Mouse (Mus musculus) left cerebral cortex, postnatal 4 days (tissue): ENCODE measurements around the gene Rhno1. TPM values are rescaled to one million over a fixed set of nuclear protein-coding genes. Genes with fewer than 3 reads are reported as not detected.
"Not testable (repeated sequence)": the region's sequence is repeated elsewhere in the genome, so short reads cannot be mapped to it uniquely, and the experiment has no call there.

Source experiments
- DNase-seq: peaks from one replicate; pipeline ENCODE4 v3.0.0-alpha.2; 2022
- intact Hi-C: fragments of 180-260 bp; cut with DNase I; formaldehyde crosslinking; loops from one replicate; pipeline ENCODE4 v1.15.1; 2025
- total RNA-seq, 2 experiments: library from RNA; stranded (reverse); gene quantifications; 2 replicates each; pipeline ENCODE4 v1.2.3; 2021

The Rhno1 gene
- total RNA-seq, result 10 to 100 TPM; 35.5 to 36.8 TPM

- intact Hi-C loops, result no loop called here
- DNase-seq, result peak; percentile 91
Observed at GRCm38 (mm10) chr6:128362381-128363006, at the start of gene Rhno1, which contains the start of gene Foxm1. Gene Rhno1 (minus strand): TSS chr6:128362911. Gene Foxm1 (plus strand): TSS chr6:128362967.

GRCm38 (mm10) chr6:128411115-128411514, 48.4 kb upstream of the Rhno1 start:
- peak; percentile 73 for DNase-seq
- intact Hi-C loops, result loop anchor here (5.0 kb wide), 1 partner anchor 94 kb away; no protein-coding TSS in a partner anchor

GRCm38 (mm10) chr6:128410305-128410704, 47.6 kb upstream of the Rhno1 start:
- no peak for DNase-seq
- intact Hi-C loops, result loop anchor here (5.0 kb wide), 1 partner anchor 93 kb away; no protein-coding TSS in a partner anchor

- DNase-seq, result no peak
- intact Hi-C loops, result loop anchor here (5.0 kb wide), 1 partner anchor 176 kb away; no protein-coding TSS in a partner anchor
Observed at GRCm38 (mm10) chr6:128408544-128409125, 45.9 kb upstream of the Rhno1 start.

GRCm38 (mm10) chr6:128404708-128405107, 42.0 kb upstream of the Rhno1 start:
- no peak for DNase-seq
- intact Hi-C loops, result loop anchor here (5.0 kb wide), 1 partner anchor 172 kb away; no protein-coding TSS in a partner anchor

- DNase-seq, result peak; percentile 49
- intact Hi-C loops, result no loop called here
Observed at GRCm38 (mm10) chr6:128399421-128400185, 36.9 kb upstream of the Rhno1 start.

GRCm38 (mm10) chr6:128398996-128399395, 36.3 kb upstream of the Rhno1 start, which contains the start of gene Nrip2:
Gene Nrip2 (plus strand): TSS chr6:128399296.
- DNase-seq, result no peak
- intact Hi-C loops, result no loop called here

GRCm38 (mm10) chr6:128397574-128398261, 35.0 kb upstream of the Rhno1 start:
- no peak for DNase-seq
- intact Hi-C loops, result no loop called here

- no peak for DNase-seq
- intact Hi-C loops, result no loop called here
Observed at GRCm38 (mm10) chr6:128390683-128391082, 28.0 kb upstream of the Rhno1 start.

GRCm38 (mm10) chr6:128389185-128389584, 26.5 kb upstream of the Rhno1 start:
- DNase-seq, result no peak
- intact Hi-C loops, result loop anchor here (2.0 kb wide), 1 partner anchor 24 kb away; no protein-coding TSS in a partner anchor

GRCm38 (mm10) chr6:128385026-128385425, 22.3 kb upstream of the Rhno1 start:
- no peak for DNase-seq
- intact Hi-C loops, result no loop called here

- no peak for DNase-seq
- intact Hi-C loops, result no loop called here
Observed at GRCm38 (mm10) chr6:128383752-128384151, 21.0 kb upstream of the Rhno1 start.

- no peak for DNase-seq
- intact Hi-C loops, result no loop called here
Observed at GRCm38 (mm10) chr6:128381254-128381653, 18.5 kb upstream of the Rhno1 start.

- intact Hi-C loops, DNase-seq: not testable (repeated sequence)
Observed at GRCm38 (mm10) chr6:128380594-128381167, 18.0 kb upstream of the Rhno1 start.

GRCm38 (mm10) chr6:128379636-128380035, 16.9 kb upstream of the Rhno1 start:
- intact Hi-C loops, result no loop called here
- no peak for DNase-seq

- intact Hi-C loops, result no loop called here
- no peak for DNase-seq
Observed at GRCm38 (mm10) chr6:128376371-128377085, 13.8 kb upstream of the Rhno1 start.

GRCm38 (mm10) chr6:128375192-128375591, 12.5 kb upstream of the Rhno1 start, which contains the start of the genes Tex52 and Gm44596:
Gene Tex52 (plus strand): TSS chr6:128375456.
Gene Gm44596 (plus strand): TSS chr6:128375503.
- intact Hi-C loops, result no loop called here
- DNase-seq, result no peak

- DNase-seq, result no peak
- intact Hi-C loops, result no loop called here
Observed at GRCm38 (mm10) chr6:128370040-128370439, 7.3 kb upstream of the Rhno1 start.

- no peak for DNase-seq
- intact Hi-C loops, result no loop called here
Observed at GRCm38 (mm10) chr6:128366466-128366865, 3.8 kb upstream of the Rhno1 start.

GRCm38 (mm10) chr6:128364721-128365120, 2.0 kb upstream of the Rhno1 start:
- no peak for DNase-seq
- intact Hi-C loops, result no loop called here
